Mouse (Mus musculus) heart, postnatal 25 days (tissue): Measurements from ENCODE around the gene Ccdc125. TPM values are rescaled to one million over a fixed set of nuclear protein-coding genes. Genes with fewer than 3 reads are reported as not detected.

Experiments used
- total RNA-seq, 2 experiments: library from RNA; stranded (reverse); gene quantifications; 2 replicates each; pipeline ENCODE4 v1.2.3; 2021

Gene Ccdc125
- total RNA-seq, 2 experiments from 2014 or later = 0.64 to 0.70 TPM

Other genes with a start within 250 kb of the Ccdc125 start
- gene Naip1, start 216.8 kb upstream of the Ccdc125 start, total RNA-seq = under 1 TPM; 0.10 to 0.11 TPM
- 10 to 100 TPM; 19.7 to 20.2 TPM for gene Gtf2h2, start 177.1 kb upstream of the Ccdc125 start, total RNA-seq
- under 1 TPM; 0.36 to 0.49 TPM for gene Ocln, start 117.0 kb upstream of the Ccdc125 start, total RNA-seq
- gene Marveld2, start 52.7 kb upstream of the Ccdc125 start, total RNA-seq = under 1 TPM; 0.18 to 0.59 TPM
- 10 to 100 TPM; 59.5 to 60.8 TPM for gene Ak6, start 18.7 kb upstream of the Ccdc125 start, total RNA-seq
- gene Rad17, start 18.7 kb upstream of the Ccdc125 start, total RNA-seq = 10 to 100 TPM; 12.5 to 15.3 TPM
- gene Taf9, start 18.1 kb upstream of the Ccdc125 start, total RNA-seq = 10 to 100 TPM; 11.8 to 12.9 TPM
- gene Cdk7, start 61.2 kb downstream of the Ccdc125 start, total RNA-seq = 10 to 100 TPM; 20.5 to 22.8 TPM
- gene Mrps36, start 74.9 kb downstream of the Ccdc125 start, total RNA-seq = 100 to 1,000 TPM; 195 to 221 TPM
- gene Cenph, start 106.2 kb downstream of the Ccdc125 start, total RNA-seq = under 1 TPM in 1 of 2 experiments, not detected in 1; 0.20 TPM
- gene Ccnb1, start 116.9 kb downstream of the Ccdc125 start, total RNA-seq = 1 to 10 TPM in 1 of 2 experiments, under 1 TPM in 1; 0.55 to 1.4 TPM
- 10 to 100 TPM; 20.5 to 23.8 TPM for gene Slc30a5, start 163.7 kb downstream of the Ccdc125 start, total RNA-seq